Mouse (Mus musculus): ENCODE measurements around the gene Akr7a5. TPM values are rescaled to one million over a fixed set of nuclear protein-coding genes. Genes with fewer than 3 reads are reported as not detected.

Akr7a5 gene
- 10 to 100 TPM; 30.0 to 31.7 TPM for total RNA-seq (2021)
- long read RNA-seq, transcript Akr7a5-201 (7 exons, 1,288 nt): major isoform, 38 of 44 reads
- long read RNA-seq, partial matches to known transcripts: 1 of 44 reads
- long read RNA-seq, other reads (novel, unspliced or antisense): 5 of 44 reads

- peak; percentile 99 for DNase-seq (ENCODE audit: low spot score in 2 of 2)
Measured at GRCm38 (mm10) chr4:139310171-139310898, at the start of gene Akr7a5, which contains the start of gene Pqlc2. Akr7a5 (plus strand) TSS chr4:139310744. Pqlc2 (minus strand) TSS chr4:139310708.

- DNase-seq (ENCODE audit: low spot score in 2 of 2): no peak
Measured at GRCm38 (mm10) chr4:139262981-139263380, 47.6 kb upstream of the Akr7a5 start.

GRCm38 (mm10) chr4:139265783-139266499 lies 44.6 kb upstream of the Akr7a5 start:
- DNase-seq (ENCODE audit: low spot score in 2 of 2): peak in 1 of 2 experiments; percentile 22

GRCm38 (mm10) chr4:139266500-139266865 lies 44.1 kb upstream of the Akr7a5 start:
- no peak for DNase-seq (ENCODE audit: low spot score in 2 of 2)

- no peak for DNase-seq (ENCODE audit: low spot score in 2 of 2)
Measured at GRCm38 (mm10) chr4:139267335-139267734, 43.2 kb upstream of the Akr7a5 start.

- DNase-seq (ENCODE audit: low spot score in 2 of 2): no peak
Measured at GRCm38 (mm10) chr4:139268242-139268641, 42.3 kb upstream of the Akr7a5 start.

- DNase-seq (ENCODE audit: low spot score in 2 of 2): no peak
Measured at GRCm38 (mm10) chr4:139270168-139270567, 40.4 kb upstream of the Akr7a5 start.

- no peak for DNase-seq (ENCODE audit: low spot score in 2 of 2)
Measured at GRCm38 (mm10) chr4:139271562-139271961, 39.0 kb upstream of the Akr7a5 start.

- no peak for DNase-seq (ENCODE audit: low spot score in 2 of 2)
Measured at GRCm38 (mm10) chr4:139272951-139273680, 37.4 kb upstream of the Akr7a5 start.

GRCm38 (mm10) chr4:139274573-139274972 lies 36.0 kb upstream of the Akr7a5 start:
- DNase-seq (ENCODE audit: low spot score in 2 of 2): no peak

- no peak for DNase-seq (ENCODE audit: low spot score in 2 of 2)
Measured at GRCm38 (mm10) chr4:139276411-139276810, 34.1 kb upstream of the Akr7a5 start.

- DNase-seq (ENCODE audit: low spot score in 2 of 2): no peak
Measured at GRCm38 (mm10) chr4:139280530-139280929, 30.0 kb upstream of the Akr7a5 start.

GRCm38 (mm10) chr4:139281791-139282345 lies 28.7 kb upstream of the Akr7a5 start:
- no peak for DNase-seq (ENCODE audit: low spot score in 2 of 2)

GRCm38 (mm10) chr4:139282955-139283417 lies 27.6 kb upstream of the Akr7a5 start:
- DNase-seq (ENCODE audit: low spot score in 2 of 2): no peak

GRCm38 (mm10) chr4:139284877-139285276 lies 25.7 kb upstream of the Akr7a5 start:
- DNase-seq (ENCODE audit: low spot score in 2 of 2): no peak

GRCm38 (mm10) chr4:139286234-139286633 lies 24.3 kb upstream of the Akr7a5 start:
- no peak for DNase-seq (ENCODE audit: low spot score in 2 of 2)

- DNase-seq (ENCODE audit: low spot score in 2 of 2): peak; percentile 87 to 88
Measured at GRCm38 (mm10) chr4:139287122-139287863, 23.3 kb upstream of the Akr7a5 start.

- DNase-seq (ENCODE audit: low spot score in 2 of 2): peak; percentile 60 to 68
Measured at GRCm38 (mm10) chr4:139289017-139289416, 21.5 kb upstream of the Akr7a5 start.

GRCm38 (mm10) chr4:139291099-139291498 lies 19.4 kb upstream of the Akr7a5 start:
- DNase-seq (ENCODE audit: low spot score in 2 of 2): no peak

- DNase-seq (ENCODE audit: low spot score in 2 of 2): no peak
Measured at GRCm38 (mm10) chr4:139292038-139292437, 18.5 kb upstream of the Akr7a5 start.
